Mouse (Mus musculus) erythroblast, embryonic 14.5 days (primary cell): Measurements from ENCODE around the gene Irf3.

ENCODE experiments used
- GATA1 ChIP-seq: IDR thresholded peaks from 2 replicates; pipeline ENCODE4 v1.6.1; 2012; ENCODE audit warnings: low read length, inconsistent platforms, mixed read lengths
- TAL1 ChIP-seq: IDR thresholded peaks from 3 replicates; pipeline ENCODE4 v1.6.1; 2012; ENCODE audit warnings: low read length, inconsistent platforms, mixed read lengths

DNA sequence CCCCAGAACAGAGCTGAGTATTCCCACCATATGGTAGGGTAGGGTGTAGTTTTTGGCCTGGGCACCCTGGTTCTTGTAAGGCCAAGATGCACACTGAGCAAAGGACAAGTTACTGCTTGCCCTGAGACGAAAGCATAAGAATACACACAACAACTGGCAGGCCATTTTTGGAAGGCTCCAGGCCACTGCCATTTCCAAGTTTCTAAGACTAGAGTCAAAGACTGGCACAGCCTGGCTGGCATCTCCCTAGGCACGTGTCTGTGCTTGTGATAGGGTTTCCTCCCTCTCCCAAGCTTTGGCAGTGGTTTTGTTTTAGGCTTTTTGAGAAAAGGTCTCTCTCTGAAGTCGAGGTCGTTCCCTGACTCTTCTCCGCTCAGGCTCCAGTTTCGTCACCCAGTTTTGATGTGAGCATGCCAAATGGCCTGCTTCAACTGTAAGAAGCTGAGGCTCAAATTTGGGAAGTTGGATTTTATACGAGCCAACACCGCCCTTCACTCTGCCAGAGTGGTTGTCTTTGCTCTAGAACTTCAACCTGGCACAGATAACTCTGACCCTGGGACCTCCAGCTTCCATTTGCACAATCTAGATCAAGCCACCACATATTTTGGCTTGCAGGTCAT, 28.3 kb downstream of the Irf3 start:
- no peak for TF ChIP-seq GATA1
- TF ChIP-seq TAL1, result no peak
